Mouse (Mus musculus) C2C12 (cell line): ENCODE results near the gene Slc6a11. TPM values are rescaled to one million over a fixed set of nuclear protein-coding genes. Genes with fewer than 3 reads are reported as not detected.

ENCODE experiments used
- H3K27me3 ChIP-seq: one replicate; pipeline ENCODE4 v1.6.1; 2011; ENCODE audit not compliant: control insufficient read depth, insufficient read depth, insufficient read length
- H3K36me3 ChIP-seq: one replicate; pipeline ENCODE4 v1.6.1; 2011; ENCODE audit not compliant: control insufficient read depth, insufficient read depth
- H3K4me3 ChIP-seq: one replicate; pipeline ENCODE4 v1.5.1; 2011; ENCODE audit warnings: mild to moderate bottlenecking, control low read depth; ENCODE audit not compliant: poor library complexity, insufficient read depth, severe bottlenecking
- H3K79me2 ChIP-seq: one replicate; pipeline ENCODE4 v1.6.1; 2011; ENCODE audit not compliant: control insufficient read depth, insufficient read depth
- H3K79me3 ChIP-seq: one replicate; pipeline ENCODE4 v1.6.1; 2011; ENCODE audit warnings: low read depth, control low read depth
- H3ac ChIP-seq: one replicate; pipeline ENCODE3; 2011; ENCODE audit warnings: low read depth; ENCODE audit not compliant: control insufficient read depth, insufficient read length
- CEBPB ChIP-seq: IDR thresholded peaks from one replicate; pipeline ENCODE4 v1.6.1; 2011; ENCODE audit warnings: low read depth, mild to moderate bottlenecking, control low read depth, moderate library complexity
- CTCF ChIP-seq: IDR thresholded peaks from one replicate; pipeline ENCODE4 v1.5.1; 2011; ENCODE audit not compliant: control insufficient read depth, insufficient read depth, insufficient read length
- FOSL1 ChIP-seq: IDR thresholded peaks from one replicate; pipeline ENCODE4 v1.8.0; 2011; ENCODE audit warnings: mild to moderate bottlenecking, low read length; ENCODE audit not compliant: poor library complexity, insufficient read depth, severe bottlenecking
- MAX ChIP-seq: IDR thresholded peaks from one replicate; pipeline ENCODE4 v1.6.1; 2011; ENCODE audit warnings: mild to moderate bottlenecking, control low read depth
- MYOD1 ChIP-seq: IDR thresholded peaks from one replicate; pipeline ENCODE4 v1.6.1; 2011; ENCODE audit warnings: low read depth; ENCODE audit not compliant: control insufficient read depth, insufficient read length
- MYOG ChIP-seq: IDR thresholded peaks from one replicate; pipeline ENCODE4 v1.6.1; 2011; ENCODE audit not compliant: control insufficient read depth, insufficient read length; ENCODE audit errors: extremely low read depth
- USF1 ChIP-seq: IDR thresholded peaks from one replicate; pipeline ENCODE4 v1.6.1; 2011; ENCODE audit warnings: low read depth, mild to moderate bottlenecking, control low read depth, moderate library complexity
- polyA plus RNA-seq: library from polyadenylated mRNA; unstranded; fragments of >200 nt; fragmentation: generic; extraction: Trizol; gene quantifications from one replicate; pipeline ENCODE4 v1.2.1, GENCODE M21; 2012; ENCODE audit warnings: missing spikeins

Slc6a11 gene
- polyA plus RNA-seq, 1 experiment = not detected

DNA sequence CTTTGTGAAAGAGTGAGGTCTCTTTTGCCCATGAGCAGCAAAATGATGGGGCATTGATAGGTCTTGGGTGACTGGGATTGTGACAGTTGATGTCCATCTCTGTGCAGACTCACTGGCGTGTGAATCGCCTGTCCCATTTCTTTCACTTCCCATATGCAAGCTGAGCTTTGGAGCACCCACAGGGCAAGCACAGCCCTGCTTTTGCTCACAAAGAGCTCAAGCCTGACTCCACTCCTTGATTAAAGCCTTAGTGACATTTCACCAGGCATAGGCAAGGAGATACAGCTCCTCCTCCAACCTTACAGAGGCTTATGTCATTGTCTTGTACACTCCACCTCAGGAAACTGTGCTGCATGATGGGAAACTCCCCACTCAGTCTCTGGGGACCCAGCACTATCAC, 77.3 kb downstream of the Slc6a11 start:
- Histone ChIP-seq H3ac (no peak overlapping the region), H3K27me3 (peaks cover 15% of the 10 kb centered on the region), H3K79me3 (no peaks in the 10 kb centered on the region), H3K79me2 (no peaks in the 10 kb centered on the region), H3K36me3 (no peaks in the 10 kb centered on the region), H3K4me3 (no peak overlapping the region)
- no peak for TF ChIP-seq MAX
- no peak for TF ChIP-seq CTCF
- TF ChIP-seq FOSL1 = no peak
- TF ChIP-seq CEBPB = no peak
- TF ChIP-seq MYOG = no peak
- no peak for TF ChIP-seq MYOD1
- no peak for TF ChIP-seq USF1

GRCm38 (mm10) chr6:114214393-114214792, 83.4 kb downstream of the Slc6a11 start:
- Histone ChIP-seq H3K79me2 (no peaks in the 10 kb centered on the region), H3K36me3 (no peaks in the 10 kb centered on the region), H3ac (no peak overlapping the region), H3K27me3 (peaks cover 36% of the 10 kb centered on the region), H3K79me3 (no peaks in the 10 kb centered on the region), H3K4me3 (no peak overlapping the region)
- TF ChIP-seq MAX (no peak), MYOG (no peak), CEBPB (no peak), FOSL1 (no peak)

DNA sequence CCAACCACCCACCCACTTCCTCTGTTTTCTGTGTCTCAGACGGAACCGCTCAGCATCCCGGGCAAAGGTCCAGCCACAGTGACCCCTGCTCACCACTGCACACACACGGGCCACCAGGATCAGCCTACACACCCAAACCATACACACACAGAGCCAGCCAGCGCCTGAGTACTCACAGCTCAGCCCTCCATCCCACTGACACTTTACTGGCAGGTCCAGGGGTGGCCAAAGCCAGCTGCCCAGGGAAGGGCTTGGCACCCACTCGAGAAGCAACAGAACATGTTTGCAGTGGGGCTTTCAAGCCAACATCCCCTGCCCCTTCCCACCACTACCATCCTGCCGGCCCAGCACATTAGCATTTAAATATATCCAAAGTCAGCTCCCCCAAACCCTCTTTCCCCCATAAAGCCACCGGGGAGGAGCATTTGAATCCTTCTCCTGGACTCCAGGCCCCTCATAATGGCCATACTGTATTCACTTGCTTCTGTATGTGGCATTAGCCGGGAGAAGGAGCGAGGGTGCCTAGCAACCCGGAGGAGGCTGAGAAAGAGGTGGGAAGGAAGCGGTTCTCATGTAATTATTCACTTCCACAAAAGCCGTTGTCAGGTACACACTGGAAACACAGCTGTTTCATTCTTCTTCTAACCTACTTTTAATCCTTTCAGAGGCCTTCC, 85.8 kb downstream of the Slc6a11 start:
- TF ChIP-seq MYOG (no peak), MAX (no peak), FOSL1 (no peak)
- Histone ChIP-seq H3K27me3 (peaks cover 26% of the 10 kb centered on the region), H3K36me3 (no peaks in the 10 kb centered on the region), H3ac (no peak overlapping the region), H3K79me2 (no peaks in the 10 kb centered on the region), H3K4me3 (no peak overlapping the region), H3K79me3 (no peaks in the 10 kb centered on the region)

DNA sequence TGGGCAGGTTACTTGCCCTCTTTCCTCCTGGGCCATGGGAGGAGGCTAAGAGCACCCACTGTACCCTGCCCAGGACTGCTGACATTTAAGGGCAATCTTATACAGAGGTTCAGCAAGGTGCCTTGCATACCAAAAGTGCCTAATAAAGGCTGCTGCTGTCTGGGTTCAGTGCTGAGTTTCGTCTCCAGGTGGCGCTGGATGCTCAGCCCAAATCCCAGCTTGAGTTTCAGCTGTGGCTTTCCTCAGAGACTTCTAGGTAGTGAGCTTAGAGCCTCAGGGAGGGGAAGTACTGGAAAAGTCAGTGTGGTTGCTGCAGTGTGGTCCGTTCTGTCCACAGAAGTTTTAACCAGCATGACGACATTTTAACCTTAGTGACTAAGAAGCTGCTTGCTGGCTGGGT, 93.4 kb downstream of the Slc6a11 start:
- H3K4me3 ChIP-seq = no peak overlapping the region
- TF ChIP-seq MAX (no peak), CTCF (no peak), USF1 (no peak), FOSL1 (no peak), MYOD1 (no peak)
- no peaks in the 10 kb centered on the region for H3K79me2 ChIP-seq
- H3K36me3 ChIP-seq = no peaks in the 10 kb centered on the region
- no peak overlapping the region for H3ac ChIP-seq
- H3K27me3 ChIP-seq = peaks cover 29% of the 10 kb centered on the region
- no peaks in the 10 kb centered on the region for H3K79me3 ChIP-seq

DNA sequence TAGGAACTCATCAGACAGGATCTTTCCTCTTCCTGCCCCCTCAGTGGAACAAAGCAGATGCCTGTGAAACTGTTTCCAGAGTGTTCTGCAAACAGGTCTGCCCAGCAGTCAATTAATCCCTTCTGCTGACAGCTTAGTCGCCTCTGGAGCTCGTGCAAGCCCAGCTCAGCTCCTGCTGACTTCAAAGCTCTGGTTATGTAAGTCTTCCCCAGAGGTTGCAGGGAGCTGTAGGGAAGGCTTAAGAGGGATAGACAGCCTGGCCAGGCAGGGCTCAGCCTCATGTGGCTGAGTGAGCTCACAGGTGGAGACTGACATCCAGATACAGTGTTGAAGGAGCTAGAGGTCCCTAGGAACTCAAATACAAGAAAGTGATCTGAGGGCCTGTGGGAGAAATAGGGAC, 96.3 kb downstream of the Slc6a11 start:
- Histone ChIP-seq H3K79me3 (no peaks in the 10 kb centered on the region), H3K36me3 (no peaks in the 10 kb centered on the region), H3ac (no peak overlapping the region), H3K4me3 (no peak overlapping the region), H3K79me2 (no peaks in the 10 kb centered on the region), H3K27me3 (peaks cover 36% of the 10 kb centered on the region)
- TF ChIP-seq MYOG (no peak), FOSL1 (no peak), USF1 (no peak), MYOD1 (no peak)

GRCm38 (mm10) chr6:114228196-114228595, 97.2 kb downstream of the Slc6a11 start:
- Histone ChIP-seq H3K36me3 (no peaks in the 10 kb centered on the region), H3K79me2 (no peaks in the 10 kb centered on the region), H3K79me3 (no peaks in the 10 kb centered on the region), H3ac (no peak overlapping the region), H3K4me3 (no peak overlapping the region), H3K27me3 (peaks cover 32% of the 10 kb centered on the region)
- TF ChIP-seq USF1 = no peak
- TF ChIP-seq CEBPB = no peak
- no peak for TF ChIP-seq MYOG
- TF ChIP-seq MYOD1 = no peak
- TF ChIP-seq FOSL1 = no peak
- no peak for TF ChIP-seq CTCF
- no peak for TF ChIP-seq MAX
